Mouse (Mus musculus) stomach, embryonic 14.5 days (tissue): ENCODE data around the gene 6330409D20Rik. TPM values are rescaled to one million over a fixed set of nuclear protein-coding genes. Genes with fewer than 3 reads are reported as not detected.

Experiments
- ATAC-seq: fragments of 200-750 bp; cut with Nextera tagmentation; 2 replicates; pipeline ENCODE4 v1.8.0; 2017; ENCODE audit warnings: low read depth, moderate TSS enrichment; ENCODE audit not compliant: insufficient number of reproducible peaks, insufficient read depth, low FRiP score
- H3K27ac ChIP-seq: fragments of 300-500 bp; sonication (generic); 2 replicates; pipeline ENCODE4 v1.5.1; 2014; ENCODE audit warnings: mild to moderate bottlenecking, low read length, moderate library complexity, mixed read lengths
- H3K27me3 ChIP-seq: fragments of 300-500 bp; sonication (generic); 2 replicates; pipeline ENCODE4 v1.6.1; 2014; ENCODE audit warnings: low read length, control low read depth, mixed read lengths; ENCODE audit not compliant: control insufficient read depth, insufficient read depth
- H3K36me3 ChIP-seq: fragments of 300-500 bp; sonication (generic); 2 replicates; pipeline ENCODE4 v1.6.1; 2014; ENCODE audit warnings: mild to moderate bottlenecking, control low read depth, low read length, moderate library complexity, mixed read lengths; ENCODE audit not compliant: control insufficient read depth, insufficient read depth
- H3K4me1 ChIP-seq: fragments of 300-500 bp; sonication (generic); 2 replicates; pipeline ENCODE4 v1.6.1; 2014; ENCODE audit warnings: low read length, control low read depth, mixed read lengths; ENCODE audit not compliant: control insufficient read depth, insufficient read depth
- H3K4me2 ChIP-seq: fragments of 300-500 bp; sonication (generic); replicated peaks from 2 replicates; pipeline ENCODE4 v1.6.1; 2014; ENCODE audit warnings: low read depth, low read length, control low read depth
- H3K4me3 ChIP-seq: fragments of 300-500 bp; sonication (generic); 2 replicates; pipeline ENCODE4 v1.5.1; 2014; ENCODE audit warnings: low read depth, low read length, control low read depth
- H3K9ac ChIP-seq: fragments of 300-500 bp; sonication (generic); replicated peaks from 2 replicates; pipeline ENCODE4 v1.6.1; 2014; ENCODE audit warnings: low read depth, mild to moderate bottlenecking, control low read depth, low read length, moderate library complexity, mixed read lengths
- H3K9me3 ChIP-seq: fragments of 300-500 bp; sonication (generic); 2 replicates; pipeline ENCODE4 v1.6.1; 2016; ENCODE audit warnings: low read depth, low read length, control low read depth; ENCODE audit not compliant: control insufficient read depth
- WGBS: fragments of 180-500 bp; shearing (Covaris S2); extraction: QIAGEN DNeasy Blood & Tissue Kit; methylation state at CpG from one replicate; pipeline ENCODE4 v1.1.7; 2014; 5-methylcytosine and 5-hydroxymethylcytosine counted together
- polyA plus RNA-seq: library from polyadenylated mRNA; unstranded; fragments of >200 nt; fragmentation: Nextera tagmentation; extraction: Ambion mirVana; gene quantifications from 2 replicates; pipeline ENCODE4 v1.2.1, GENCODE M21; 2014

Gene 6330409D20Rik
- polyA plus RNA-seq, 1 experiment from 2014 or later, result 0.67 TPM

DNA sequence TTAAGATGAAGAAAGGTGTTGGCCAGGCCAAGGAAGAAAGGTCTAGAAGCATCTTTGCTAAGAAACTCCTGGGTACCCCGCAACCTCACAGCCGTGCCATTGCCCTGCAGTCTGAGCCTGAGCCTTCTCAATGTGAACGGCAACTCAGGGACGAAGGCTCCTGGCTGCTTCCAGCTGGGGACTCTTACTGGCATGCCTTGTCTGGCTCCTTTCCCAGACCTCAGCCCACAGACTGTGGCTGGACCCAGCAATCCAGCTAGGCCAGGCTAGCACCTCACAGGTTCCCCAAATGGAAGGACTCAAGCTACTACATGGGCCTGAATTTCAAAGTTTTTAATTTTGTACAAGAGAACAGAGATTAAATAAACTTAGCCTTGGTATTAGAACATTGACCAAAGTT is 21.0 kb upstream of the 6330409D20Rik start:
- H3K9me3 ChIP-seq, result no peaks in the 10 kb centered on the region
- H3K27ac ChIP-seq, result no peak overlapping the region
- no peak for ATAC-seq
- WGBS, result 87% methylated on average over 4 of the region's 4 CpGs
- H3K36me3 ChIP-seq, result peaks cover 15% of the 10 kb centered on the region
- no peaks in the 10 kb centered on the region for H3K27me3 ChIP-seq
- H3K9ac ChIP-seq, result no peak overlapping the region
- no peak overlapping the region for H3K4me2 ChIP-seq
- no peaks in the 10 kb centered on the region for H3K4me1 ChIP-seq
- no peak overlapping the region for H3K4me3 ChIP-seq

DNA sequence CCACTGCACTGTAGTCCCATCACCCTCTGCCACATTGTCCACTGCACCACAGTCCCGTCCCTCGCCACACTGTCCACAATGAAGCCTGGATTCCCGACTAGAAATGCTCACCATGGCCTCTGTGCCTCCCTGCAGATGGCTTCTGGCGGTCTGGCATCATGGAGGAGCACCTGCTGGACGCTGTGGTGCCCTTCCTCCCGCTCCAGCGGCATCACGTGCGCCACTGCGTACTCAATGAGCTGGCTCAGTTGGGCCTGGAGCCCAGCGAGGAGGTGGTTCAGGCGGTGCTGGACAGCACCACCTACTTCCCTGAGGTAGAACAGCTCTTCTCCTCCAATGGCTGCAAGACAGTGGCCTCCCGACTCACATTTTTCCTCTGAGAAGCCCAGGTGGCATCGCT is 20.5 kb upstream of the 6330409D20Rik start:
- Histone ChIP-seq H3K4me3 (no peak overlapping the region), H3K4me1 (no peaks in the 10 kb centered on the region), H3K9ac (no peak overlapping the region), H3K9me3 (no peaks in the 10 kb centered on the region), H3K4me2 (no peak overlapping the region), H3K27me3 (no peaks in the 10 kb centered on the region), H3K27ac (no peak overlapping the region), H3K36me3 (peaks cover 15% of the 10 kb centered on the region)
- ATAC-seq, result no peak
- 88% methylated on average over 14 of the region's 14 CpGs for WGBS

DNA sequence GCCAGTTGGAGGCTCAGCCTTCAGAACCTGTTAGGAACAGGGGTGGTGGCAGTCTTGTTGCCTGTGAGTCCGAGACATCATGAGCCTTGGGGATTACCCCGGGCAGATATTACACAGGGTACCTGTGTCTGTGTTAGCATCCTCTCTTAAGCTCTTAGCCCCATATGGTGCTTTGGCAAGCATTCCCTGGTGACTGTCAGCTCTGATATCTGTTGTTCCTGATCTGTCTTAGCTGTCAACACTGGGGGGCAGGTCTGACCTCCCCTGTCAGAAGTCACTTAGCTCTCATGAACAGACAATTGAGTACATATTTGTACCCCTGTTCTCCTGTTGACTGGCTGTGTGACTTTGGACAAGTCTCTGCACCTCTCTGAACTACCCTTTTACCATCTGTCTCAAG is 18.2 kb upstream of the 6330409D20Rik start:
- H3K36me3 ChIP-seq, result peaks cover 19% of the 10 kb centered on the region
- ATAC-seq, result no peak
- H3K4me3 ChIP-seq, result no peak overlapping the region
- 79% methylated on average over 2 of the region's 2 CpGs for WGBS
- H3K27me3 ChIP-seq, result no peaks in the 10 kb centered on the region
- H3K27ac ChIP-seq, result no peak overlapping the region
- H3K4me1 ChIP-seq, result no peaks in the 10 kb centered on the region
- H3K9me3 ChIP-seq, result no peaks in the 10 kb centered on the region
- no peak overlapping the region for H3K4me2 ChIP-seq
- H3K9ac ChIP-seq, result no peak overlapping the region

DNA sequence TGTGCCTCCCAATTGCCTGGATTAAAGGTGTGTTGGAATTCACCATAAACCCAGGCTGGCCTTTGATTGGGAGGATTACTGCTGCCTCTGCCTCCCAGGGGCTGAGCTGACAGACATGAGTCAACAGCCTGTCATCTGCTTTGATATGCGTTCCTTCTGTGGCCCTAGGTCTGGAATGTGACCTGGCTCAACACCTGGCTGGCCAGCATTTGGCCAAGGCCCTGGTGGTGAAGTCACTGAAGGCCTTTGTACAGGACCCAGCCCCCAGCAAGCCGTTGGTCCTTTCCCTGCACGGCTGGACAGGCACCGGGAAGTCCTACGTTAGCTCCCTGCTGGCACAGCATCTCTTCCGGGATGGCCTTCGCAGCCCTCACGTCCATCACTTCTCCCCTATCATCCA is 17.7 kb upstream of the 6330409D20Rik start:
- no peak for ATAC-seq
- Histone ChIP-seq H3K4me3 (no peak overlapping the region), H3K4me2 (no peak overlapping the region), H3K9me3 (no peaks in the 10 kb centered on the region), H3K9ac (no peak overlapping the region), H3K27me3 (no peaks in the 10 kb centered on the region), H3K27ac (no peak overlapping the region), H3K4me1 (no peaks in the 10 kb centered on the region), H3K36me3 (peaks cover 19% of the 10 kb centered on the region)
- WGBS, result 57% methylated on average over 8 of the region's 8 CpGs

DNA sequence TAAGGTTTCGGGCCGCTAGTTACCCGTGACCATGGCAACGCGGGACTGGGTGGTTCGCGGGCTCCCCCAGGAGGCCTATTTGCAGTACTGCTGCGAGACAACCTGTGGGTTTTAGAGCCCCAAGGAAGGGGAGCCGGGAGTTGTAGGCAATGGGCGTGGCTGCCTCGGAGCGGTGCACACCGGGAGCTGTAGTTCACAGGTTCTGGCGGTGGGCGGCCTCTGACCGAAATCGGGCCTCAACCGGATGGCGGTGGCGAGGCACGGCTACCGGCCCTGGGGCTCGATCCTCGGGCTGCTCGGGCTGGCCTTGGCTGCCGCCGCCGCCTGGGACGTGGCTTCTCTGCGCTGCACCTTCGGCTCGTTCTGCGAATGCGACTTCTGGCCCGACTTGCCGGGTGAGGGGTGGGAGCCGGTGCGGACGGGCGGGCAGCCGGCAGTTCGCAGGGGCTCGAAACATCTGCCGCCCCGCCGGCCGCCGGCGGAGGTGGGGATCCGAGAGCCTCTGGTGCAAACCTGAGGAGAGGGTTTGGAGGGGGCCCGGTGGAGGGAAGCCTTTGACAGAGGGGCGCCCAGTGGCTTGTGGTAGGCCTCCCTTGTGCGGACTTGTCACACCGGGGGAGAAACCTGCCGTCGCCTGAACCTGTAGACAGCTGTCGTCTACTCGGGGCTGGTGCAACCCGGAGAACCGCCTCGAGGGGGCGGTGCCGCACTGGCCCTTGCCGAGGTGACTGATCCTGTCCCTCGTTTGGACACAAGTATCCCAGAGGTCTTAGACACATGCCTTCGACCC is 16.4 kb upstream of the 6330409D20Rik start, which contains the start of gene Tor2a:
Gene Tor2a, plus strand, starts transcription at position 179 of the 790 bp plus-strand sequence.
- peaks cover 18% of the 10 kb centered on the region for H3K36me3 ChIP-seq

DNA sequence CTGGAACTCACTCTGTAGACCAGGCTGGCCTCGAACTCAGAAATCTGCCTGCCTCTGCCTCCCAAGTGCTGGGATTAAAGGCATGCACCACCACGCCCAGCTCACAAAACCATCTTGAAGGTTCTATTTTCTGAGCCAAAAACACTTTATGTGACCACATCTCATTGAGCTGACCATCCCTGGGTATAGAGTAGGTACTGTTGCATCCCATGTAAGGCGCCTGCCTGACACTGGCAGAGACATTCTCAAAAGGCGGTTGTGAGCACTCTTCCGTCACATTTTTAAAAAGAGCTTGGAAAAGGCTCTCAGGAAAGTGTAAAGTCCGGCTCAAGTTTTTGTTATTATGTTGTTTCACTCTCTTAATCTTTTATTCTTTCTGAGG is 15.8 kb upstream of the 6330409D20Rik start:
- Histone ChIP-seq H3K9ac (no peak overlapping the region), H3K27me3 (no peaks in the 10 kb centered on the region), H3K36me3 (peaks cover 14% of the 10 kb centered on the region), H3K4me1 (0 out of 2 replicates have a peak, but pooled peaks cover 3% of the 10 kb centered on the region), H3K4me3 (no peak overlapping the region), H3K9me3 (no peaks in the 10 kb centered on the region), H3K27ac (no peak overlapping the region), H3K4me2 (no peak overlapping the region)
- ATAC-seq, result no peak
- WGBS, result 37% methylated on average over 6 of the region's 6 CpGs

More for the DNA sequence above, 16.4 kb upstream of the 6330409D20Rik start, which contains the start of gene Tor2a:
- H3K4me3 ChIP-seq, result peak within 1 kb of the TSS; percentile 66
- ATAC-seq, result peak; percentile 95
- peak within 1 kb of the TSS; percentile 45 for H3K9ac ChIP-seq
- no peaks in the 10 kb centered on the region for H3K27me3 ChIP-seq
- peak within 1 kb of the TSS; percentile 38 for H3K4me2 ChIP-seq
- peak within 1 kb of the TSS; percentile 84 for H3K27ac ChIP-seq
- no peaks in the 10 kb centered on the region for H3K9me3 ChIP-seq
- H3K4me1 ChIP-seq, result 0 out of 2 replicates have a peak, but pooled peaks cover 1% of the 10 kb centered on the region
- under 1% methylated on average over 66 of the region's 66 CpGs for WGBS

DNA sequence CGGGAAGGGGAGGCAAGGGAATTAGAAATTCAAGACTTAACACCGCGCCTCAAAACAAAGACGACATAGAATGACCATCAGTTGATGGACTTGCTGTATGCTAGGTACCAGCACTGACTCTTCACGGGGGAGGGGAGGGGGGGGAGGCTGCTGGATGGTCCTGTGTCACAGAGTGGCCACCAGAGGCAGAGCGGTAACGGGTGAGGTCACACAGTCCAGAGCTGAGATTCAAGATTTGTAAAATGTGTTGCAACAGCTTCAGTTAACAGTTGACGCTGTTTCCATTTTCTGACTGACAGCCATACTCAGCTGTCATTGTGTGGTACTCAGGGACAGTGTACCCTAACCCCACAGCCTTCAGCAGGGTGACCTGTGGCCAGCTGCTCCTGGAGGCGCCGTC is 11.4 kb upstream of the 6330409D20Rik start:
- Histone ChIP-seq H3K36me3 (peaks cover 18% of the 10 kb centered on the region; the same call in 1 of the 2 replicates), H3K4me3 (no peak overlapping the region), H3K9ac (no peak overlapping the region), H3K4me2 (no peak overlapping the region), H3K27ac (no peak overlapping the region), H3K27me3 (no peaks in the 10 kb centered on the region), H3K9me3 (no peaks in the 10 kb centered on the region), H3K4me1 (peaks cover 7% of the 10 kb centered on the region; the same call in 1 of the 2 replicates)
- no peak for ATAC-seq
- 66% methylated on average over 10 of the region's 10 CpGs for WGBS

DNA sequence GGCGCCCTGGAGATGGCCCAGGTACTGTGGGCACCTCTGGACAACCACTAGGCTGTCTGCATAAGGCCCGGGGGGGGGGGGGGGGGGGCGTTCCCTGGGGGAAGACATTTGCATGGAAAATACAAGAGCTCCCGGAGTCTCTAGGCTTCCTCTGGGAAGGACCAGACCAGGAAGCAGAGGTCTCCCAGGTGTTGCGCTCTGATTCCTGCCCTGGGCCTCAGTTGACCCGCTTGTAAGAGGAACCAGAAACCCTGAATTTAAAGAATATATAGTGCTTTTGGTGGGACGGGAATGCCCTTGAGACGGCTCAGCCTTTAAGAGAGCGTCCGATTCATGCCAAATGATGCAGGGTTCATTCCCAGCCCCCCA is 10.8 kb upstream of the 6330409D20Rik start:
- peak overlapping the region; percentile 25 for H3K4me3 ChIP-seq
- peaks cover 7% of the 10 kb centered on the region; the same call in 1 of the 2 replicates for H3K4me1 ChIP-seq
- no peak overlapping the region for H3K27ac ChIP-seq
- H3K36me3 ChIP-seq, result peaks cover 18% of the 10 kb centered on the region; the same call in 1 of the 2 replicates
- no peaks in the 10 kb centered on the region for H3K27me3 ChIP-seq
- no peaks in the 10 kb centered on the region for H3K9me3 ChIP-seq
- no peak for ATAC-seq
- H3K4me2 ChIP-seq, result peak overlapping the region; percentile 44
- no peak overlapping the region for H3K9ac ChIP-seq
- WGBS, result 23% methylated on average over 9 of the region's 10 CpGs
